Mouse (Mus musculus): ENCODE results near the gene Pnpla3. TPM values are rescaled to one million over a fixed set of nuclear protein-coding genes. Genes with fewer than 3 reads are reported as not detected.

Gene Pnpla3
- polyA plus RNA-seq, 1 experiment from 2014 or later, result 3.9 TPM

- Histone ChIP-seq H3K9ac (no peak overlapping the region), H3K4me3 (replicated peaks) (no peak overlapping the region), H3K36me3 (peaks cover 19% of the 10 kb centered on the region), H3K27me3 (0 out of 2 replicates have a peak, but pooled peaks cover 2% of the 10 kb centered on the region), H3K27ac (replicated peaks) (no peak overlapping the region), H3K4me2 (replicated peaks) (0 out of 2 replicates have a peak overlapping the region, but pooled peaks have one; percentile 8), H3K9me3 (replicated peaks) (no peaks in the 10 kb centered on the region), H3K4me1 (peaks cover 39% of the 10 kb centered on the region)
- 22% methylated on average over 23 of the region's 23 CpGs for WGBS
- no peak for ATAC-seq (ENCODE audit: insufficient number of reproducible peaks, low FRiP score, low TSS enrichment, low read depth)
These were observed 50.5 kb downstream of the Pnpla3 start for GRCm38 (mm10) chr15:84217969-84218782.

- Histone ChIP-seq H3K4me1 (peaks cover 39% of the 10 kb centered on the region), H3K9ac (no peak overlapping the region)
- no peak for ATAC-seq (ENCODE audit: insufficient number of reproducible peaks, low FRiP score, low TSS enrichment, low read depth)
These were observed 51.2 kb downstream of the Pnpla3 start for GRCm38 (mm10) chr15:84218783-84219271.

GRCm38 (mm10) chr15:84221539-84221938 lies 53.9 kb downstream of the Pnpla3 start:
- WGBS, result 64% methylated on average over 5 of the region's 5 CpGs
- Histone ChIP-seq H3K9ac (no peak overlapping the region), H3K27ac (replicated peaks) (no peak overlapping the region), H3K27me3 (0 out of 2 replicates have a peak, but pooled peaks cover 6% of the 10 kb centered on the region), H3K4me1 (peaks cover 40% of the 10 kb centered on the region), H3K36me3 (no peaks in the 10 kb centered on the region), H3K4me3 (replicated peaks) (no peak overlapping the region), H3K9me3 (replicated peaks) (no peaks in the 10 kb centered on the region), H3K4me2 (replicated peaks) (no peak overlapping the region)
- ATAC-seq (ENCODE audit: insufficient number of reproducible peaks, low FRiP score, low TSS enrichment, low read depth), result no peak

More at GRCm38 (mm10) chr15:84218783-84219271, 51.2 kb downstream of the Pnpla3 start:
- H3K4me2 ChIP-seq (replicated peaks), result 0 out of 2 replicates have a peak overlapping the region, but pooled peaks have one; percentile 8
- no peaks in the 10 kb centered on the region for H3K9me3 ChIP-seq (replicated peaks)
- 0 out of 2 replicates have a peak, but pooled peaks cover 2% of the 10 kb centered on the region for H3K27me3 ChIP-seq
- H3K27ac ChIP-seq (replicated peaks), result peak overlapping the region; percentile 22; the same call in 1 of the 2 replicates
- no peak overlapping the region for H3K4me3 ChIP-seq (replicated peaks)
- H3K36me3 ChIP-seq, result peaks cover 12% of the 10 kb centered on the region; the same call in 1 of the 2 replicates
- WGBS, result 12% methylated on average over 9 of the region's 9 CpGs

GRCm38 (mm10) chr15:84223423-84223822 lies 55.8 kb downstream of the Pnpla3 start:
- 33% methylated on average over 6 of the region's 6 CpGs for WGBS
- Histone ChIP-seq H3K27ac (replicated peaks) (no peak overlapping the region), H3K9me3 (replicated peaks) (no peaks in the 10 kb centered on the region)

GRCm38 (mm10) chr15:84224779-84225178 lies 57.1 kb downstream of the Pnpla3 start:
- Histone ChIP-seq H3K9ac (no peak overlapping the region), H3K4me2 (replicated peaks) (no peak overlapping the region), H3K27ac (replicated peaks) (no peak overlapping the region), H3K9me3 (replicated peaks) (no peaks in the 10 kb centered on the region), H3K4me1 (peaks cover 23% of the 10 kb centered on the region; the same call in 1 of the 2 replicates), H3K27me3 (0 out of 2 replicates have a peak, but pooled peaks cover 3% of the 10 kb centered on the region), H3K4me3 (replicated peaks) (no peak overlapping the region), H3K36me3 (no peaks in the 10 kb centered on the region)
- no peak for ATAC-seq (ENCODE audit: insufficient number of reproducible peaks, low FRiP score, low TSS enrichment, low read depth)
- 15% methylated on average over 10 of the region's 10 CpGs for WGBS

More at GRCm38 (mm10) chr15:84223423-84223822, 55.8 kb downstream of the Pnpla3 start:
- Histone ChIP-seq H3K4me3 (replicated peaks) (no peak overlapping the region), H3K4me1 (peaks cover 34% of the 10 kb centered on the region), H3K36me3 (no peaks in the 10 kb centered on the region), H3K4me2 (replicated peaks) (no peak overlapping the region), H3K9ac (no peak overlapping the region), H3K27me3 (0 out of 2 replicates have a peak, but pooled peaks cover 6% of the 10 kb centered on the region)
- ATAC-seq (ENCODE audit: insufficient number of reproducible peaks, low FRiP score, low TSS enrichment, low read depth), result no peak

GRCm38 (mm10) chr15:84226918-84227317 lies 59.3 kb downstream of the Pnpla3 start:
- peaks cover 37% of the 10 kb centered on the region for H3K4me1 ChIP-seq
- H3K27ac ChIP-seq (replicated peaks), result no peak overlapping the region
- WGBS, result 42% methylated on average over 15 of the region's 15 CpGs
- H3K9me3 ChIP-seq (replicated peaks), result no peaks in the 10 kb centered on the region
- no peak overlapping the region for H3K4me2 ChIP-seq (replicated peaks)
- H3K36me3 ChIP-seq, result no peaks in the 10 kb centered on the region
- H3K9ac ChIP-seq, result no peak overlapping the region
- H3K4me3 ChIP-seq (replicated peaks), result no peak overlapping the region
- ATAC-seq (ENCODE audit: insufficient number of reproducible peaks, low FRiP score, low TSS enrichment, low read depth), result no peak
- H3K27me3 ChIP-seq, result 0 out of 2 replicates have a peak, but pooled peaks cover 3% of the 10 kb centered on the region

- WGBS, result 28% methylated on average over 5 of the region's 5 CpGs
- H3K36me3 ChIP-seq, result no peaks in the 10 kb centered on the region
- no peak overlapping the region for H3K9ac ChIP-seq
- peaks cover 33% of the 10 kb centered on the region for H3K4me1 ChIP-seq
- no peak for ATAC-seq (ENCODE audit: insufficient number of reproducible peaks, low FRiP score, low TSS enrichment, low read depth)
- H3K4me2 ChIP-seq (replicated peaks), result peak overlapping the region; percentile 92
- H3K4me3 ChIP-seq (replicated peaks), result no peak overlapping the region
- H3K27me3 ChIP-seq, result 0 out of 2 replicates have a peak, but pooled peaks cover 7% of the 10 kb centered on the region
- H3K9me3 ChIP-seq (replicated peaks), result no peaks in the 10 kb centered on the region
- H3K27ac ChIP-seq (replicated peaks), result no peak overlapping the region
These were observed 63.0 kb downstream of the Pnpla3 start for GRCm38 (mm10) chr15:84230661-84231060.

GRCm38 (mm10) chr15:84231113-84231712 lies 63.6 kb downstream of the Pnpla3 start:
- WGBS, result 6% methylated on average over 16 of the region's 16 CpGs
- Histone ChIP-seq H3K9ac (no peak overlapping the region), H3K4me1 (peaks cover 33% of the 10 kb centered on the region), H3K27me3 (0 out of 2 replicates have a peak, but pooled peaks cover 4% of the 10 kb centered on the region), H3K4me2 (replicated peaks) (peak overlapping the region; percentile 92), H3K27ac (replicated peaks) (no peak overlapping the region), H3K9me3 (replicated peaks) (no peaks in the 10 kb centered on the region), H3K36me3 (no peaks in the 10 kb centered on the region), H3K4me3 (replicated peaks) (peak overlapping the region; percentile 49)
- no peak for ATAC-seq (ENCODE audit: insufficient number of reproducible peaks, low FRiP score, low TSS enrichment, low read depth)

GRCm38 (mm10) chr15:84231721-84232561 lies 64.3 kb downstream of the Pnpla3 start, which contains the start of gene Parvb:
Gene Parvb, plus strand, starts transcription at chr15:84232043.
- Histone ChIP-seq H3K36me3 (no peaks in the 10 kb centered on the region), H3K4me1 (peaks cover 27% of the 10 kb centered on the region), H3K27ac (replicated peaks) (no peak within 1 kb of the TSS), H3K4me2 (replicated peaks) (peak within 1 kb of the TSS; percentile 92), H3K9ac (peak within 1 kb of the TSS; percentile 31), H3K4me3 (replicated peaks) (peak within 1 kb of the TSS; percentile 49), H3K9me3 (replicated peaks) (no peaks in the 10 kb centered on the region), H3K27me3 (0 out of 2 replicates have a peak, but pooled peaks cover 4% of the 10 kb centered on the region)
- peak; percentile 40; the same call in 1 of the 2 replicates for ATAC-seq (ENCODE audit: insufficient number of reproducible peaks, low FRiP score, low TSS enrichment, low read depth)
- 2% methylated on average over 53 of the region's 53 CpGs for WGBS

GRCm38 (mm10) chr15:84232609-84233008 lies 65.0 kb downstream of the Pnpla3 start:
- 28% methylated on average over 8 of the region's 8 CpGs for WGBS

More at GRCm38 (mm10) chr15:84232609-84233008, 65.0 kb downstream of the Pnpla3 start:
- Histone ChIP-seq H3K36me3 (no peaks in the 10 kb centered on the region), H3K4me1 (peaks cover 24% of the 10 kb centered on the region), H3K9ac (no peak overlapping the region), H3K4me2 (replicated peaks) (peak overlapping the region; percentile 92), H3K9me3 (replicated peaks) (no peaks in the 10 kb centered on the region), H3K27ac (replicated peaks) (no peak overlapping the region), H3K4me3 (replicated peaks) (peak overlapping the region; percentile 49), H3K27me3 (peaks cover 5% of the 10 kb centered on the region; the same call in 1 of the 2 replicates)
- ATAC-seq (ENCODE audit: insufficient number of reproducible peaks, low FRiP score, low TSS enrichment, low read depth), result no peak

All from embryonic facial prominence, embryonic 15.5 days (tissue).